Mouse (Mus musculus) brain, embryonic 14.5 days (tissue): ENCODE data around the gene Hrh1.

Experiments
- CTCF ChIP-seq: fragments of 200-500 bp; IDR thresholded peaks from 2 replicates; pipeline ENCODE4 v1.5.1; 2012; ENCODE audit warnings: inconsistent platforms, mild to moderate bottlenecking, moderate library complexity, borderline replicate concordance; ENCODE audit not compliant: insufficient read depth, insufficient read length; ENCODE audit errors: extremely low read depth
- POLR2A ChIP-seq: fragments of 200-500 bp; IDR thresholded peaks from 2 replicates; pipeline ENCODE4 v1.6.1; 2012; ENCODE audit warnings: mild to moderate bottlenecking, inconsistent platforms, borderline replicate concordance; ENCODE audit not compliant: poor library complexity, insufficient read depth, insufficient read length, severe bottlenecking; ENCODE audit errors: extremely low read depth

- TF ChIP-seq POLR2A: no peak
- TF ChIP-seq CTCF: no peak
These were observed 31.5 kb upstream of the Hrh1 start for GRCm38 (mm10) chr6:114366191-114366590.
